Mouse (Mus musculus) stomach, postnatal 0 days (tissue): Measurements from ENCODE around the gene Wdfy1. TPM values are rescaled to one million over a fixed set of nuclear protein-coding genes. Genes with fewer than 3 reads are reported as not detected.

Source experiments
- ATAC-seq: fragments of 200-750 bp; cut with Nextera tagmentation; 2 replicates; pipeline ENCODE4 v1.8.0; 2017; ENCODE audit not compliant: low FRiP score, low TSS enrichment
- DNase-seq: peaks from one replicate; pipeline ENCODE4 v3.0.0-alpha.2; 2016; ENCODE audit warnings: low spot score
- H3K27ac ChIP-seq: fragments of 300-500 bp; sonication (generic); replicated peaks from 2 replicates; pipeline ENCODE4 v1.5.1; 2014; ENCODE audit warnings: mild to moderate bottlenecking, control low read depth
- H3K27me3 ChIP-seq: fragments of 300-500 bp; sonication (generic); 2 replicates; pipeline ENCODE4 v1.6.1; 2014; ENCODE audit warnings: low read length; ENCODE audit not compliant: control insufficient read depth, insufficient read depth
- H3K36me3 ChIP-seq: fragments of 300-500 bp; sonication (generic); 2 replicates; pipeline ENCODE4 v1.6.1; 2014; ENCODE audit warnings: low read length, mixed read lengths; ENCODE audit not compliant: control insufficient read depth, insufficient read depth
- H3K4me1 ChIP-seq: fragments of 300-500 bp; sonication (generic); replicated peaks from 2 replicates; pipeline ENCODE4 v1.6.1; 2014; ENCODE audit warnings: antibody characterized with exemption; ENCODE audit not compliant: control insufficient read depth, insufficient read depth
- H3K4me2 ChIP-seq: fragments of 300-500 bp; sonication (generic); replicated peaks from 2 replicates; pipeline ENCODE4 v1.6.1; 2014; ENCODE audit warnings: low read depth, mild to moderate bottlenecking, control low read depth, moderate library complexity
- H3K4me3 ChIP-seq: fragments of 300-500 bp; sonication (generic); 2 replicates; pipeline ENCODE4 v1.5.1; 2014; ENCODE audit warnings: low read depth, low read length, control low read depth
- H3K9ac ChIP-seq: fragments of 300-500 bp; sonication (generic); 2 replicates; pipeline ENCODE4 v1.6.1; 2014; ENCODE audit warnings: mild to moderate bottlenecking, low read length, control low read depth, mixed read lengths
- H3K9me3 ChIP-seq: fragments of 300-500 bp; sonication (generic); 2 replicates; pipeline ENCODE4 v1.6.1; 2016; ENCODE audit warnings: low read length; ENCODE audit not compliant: control insufficient read depth
- CTCF ChIP-seq: IDR thresholded peaks from 2 replicates; pipeline ENCODE4 v1.5.1; 2016; ENCODE audit warnings: antibody characterized with exemption, low read depth, mild to moderate bottlenecking, moderate library complexity
- EP300 ChIP-seq: optimal IDR thresholded peaks from 2 replicates; pipeline ENCODE3; 2016; ENCODE audit warnings: antibody characterized with exemption
- WGBS: fragments of 180-500 bp; shearing (Covaris S2); extraction: QIAGEN DNeasy Blood & Tissue Kit; methylation state at CpG from one replicate; pipeline ENCODE4 v1.1.7; 2014; 5-methylcytosine and 5-hydroxymethylcytosine counted together
- polyA plus RNA-seq: library from polyadenylated mRNA; unstranded; fragments of >200 nt; fragmentation: Nextera tagmentation; extraction: Ambion mirVana; gene quantifications from 2 replicates; pipeline ENCODE4 v1.2.1, GENCODE M21; 2015

The Wdfy1 gene
- polyA plus RNA-seq, 1 experiment from 2014 or later, result 32.6 TPM

DNA sequence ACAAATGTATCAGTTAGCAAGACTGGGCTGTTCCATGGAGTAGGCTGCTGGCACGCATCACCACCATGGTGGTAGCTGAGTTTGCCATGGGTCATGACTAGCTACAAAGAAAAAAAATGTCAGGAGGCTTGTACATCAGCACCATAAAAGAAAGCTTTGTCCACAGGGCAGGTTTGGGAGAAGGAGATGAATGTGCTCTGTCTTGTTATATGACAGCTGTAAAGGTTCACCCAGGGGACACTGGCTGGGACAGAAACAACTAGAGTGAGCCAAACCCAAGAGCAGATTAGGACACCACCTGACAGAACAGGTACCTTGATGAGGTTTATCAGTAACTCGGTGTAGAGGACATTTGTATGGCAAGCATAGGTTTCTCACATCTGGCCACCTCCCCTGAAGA is 71.3 kb downstream of the Wdfy1 start:
- H3K4me2 ChIP-seq, result no peak overlapping the region
- no peak for DNase-seq
- H3K4me1 ChIP-seq, result no peaks in the 10 kb centered on the region
- no peaks in the 10 kb centered on the region for H3K9me3 ChIP-seq
- no peak overlapping the region for H3K4me3 ChIP-seq
- WGBS, result 59% methylated on average over 2 of the region's 2 CpGs
- TF ChIP-seq EP300 (no peak), CTCF (no peak)
- H3K9ac ChIP-seq, result no peak overlapping the region
- H3K27me3 ChIP-seq, result no peaks in the 10 kb centered on the region
- no peak overlapping the region for H3K27ac ChIP-seq
- no peak for ATAC-seq
- peaks cover 11% of the 10 kb centered on the region; the same call in 1 of the 2 replicates for H3K36me3 ChIP-seq

GRCm38 (mm10) chr1:79703520-79703919 is 72.4 kb downstream of the Wdfy1 start:
- H3K36me3 ChIP-seq, result peaks cover 9% of the 10 kb centered on the region; the same call in 1 of the 2 replicates
- no peaks in the 10 kb centered on the region for H3K9me3 ChIP-seq
- H3K4me3 ChIP-seq, result no peak overlapping the region
- H3K27me3 ChIP-seq, result no peaks in the 10 kb centered on the region
- H3K4me1 ChIP-seq, result no peaks in the 10 kb centered on the region
- 93% methylated on average over 8 of the region's 8 CpGs for WGBS
- DNase-seq (no peak), ATAC-seq (no peak)
- H3K27ac ChIP-seq, result no peak overlapping the region
- no peak overlapping the region for H3K9ac ChIP-seq
- H3K4me2 ChIP-seq, result no peak overlapping the region
- no peak for TF ChIP-seq CTCF
- no peak for TF ChIP-seq EP300

- H3K9ac ChIP-seq, result no peak overlapping the region
- WGBS, result 84% methylated on average over 2 of the region's 2 CpGs
- no peak overlapping the region for H3K27ac ChIP-seq
- H3K4me2 ChIP-seq, result no peak overlapping the region
- DNase-seq (no peak), ATAC-seq (no peak)
- 0 out of 2 replicates have a peak, but pooled peaks cover 3% of the 10 kb centered on the region for H3K36me3 ChIP-seq
- H3K27me3 ChIP-seq, result no peaks in the 10 kb centered on the region
- TF ChIP-seq EP300, result no peak
- no peak for TF ChIP-seq CTCF
- no peak overlapping the region for H3K4me3 ChIP-seq
- no peaks in the 10 kb centered on the region for H3K4me1 ChIP-seq
- no peaks in the 10 kb centered on the region for H3K9me3 ChIP-seq
Measured at GRCm38 (mm10) chr1:79698506-79698905, 77.4 kb downstream of the Wdfy1 start.

DNA sequence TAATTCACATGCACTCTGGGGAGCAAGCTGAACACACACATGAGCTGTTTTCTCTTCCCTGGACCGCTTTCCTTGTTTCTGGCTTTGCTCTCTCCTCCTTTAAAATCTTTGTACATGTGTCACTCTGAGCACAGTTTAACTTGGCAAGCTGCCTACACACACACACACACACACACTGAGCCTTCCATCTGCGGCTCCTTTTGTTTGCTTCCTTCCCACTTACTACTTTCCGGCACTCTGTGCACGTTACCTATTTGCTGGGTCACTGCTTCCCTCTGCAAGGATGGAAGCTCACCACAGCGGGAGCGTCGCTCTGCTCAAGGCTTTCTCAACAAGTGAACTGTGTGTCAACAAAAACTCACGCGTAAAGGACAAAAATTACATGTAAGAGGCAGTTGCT is 78.6 kb downstream of the Wdfy1 start:
- Histone ChIP-seq H3K27me3 (no peaks in the 10 kb centered on the region), H3K9ac (no peak overlapping the region), H3K27ac (no peak overlapping the region), H3K4me2 (no peak overlapping the region), H3K4me3 (no peak overlapping the region), H3K9me3 (no peaks in the 10 kb centered on the region), H3K4me1 (no peaks in the 10 kb centered on the region), H3K36me3 (0 out of 2 replicates have a peak, but pooled peaks cover 3% of the 10 kb centered on the region)
- WGBS, result 30% methylated on average over 9 of the region's 9 CpGs
- TF ChIP-seq EP300 (no peak), CTCF (no peak)
- ATAC-seq (peak; percentile 95), DNase-seq (peak; percentile 84)

GRCm38 (mm10) chr1:79696933-79697332 is 79.0 kb downstream of the Wdfy1 start:
- Histone ChIP-seq H3K9ac (no peak overlapping the region), H3K36me3 (0 out of 2 replicates have a peak, but pooled peaks cover 3% of the 10 kb centered on the region), H3K4me2 (no peak overlapping the region), H3K27ac (no peak overlapping the region), H3K9me3 (no peaks in the 10 kb centered on the region), H3K4me3 (no peak overlapping the region), H3K4me1 (no peaks in the 10 kb centered on the region), H3K27me3 (no peaks in the 10 kb centered on the region)
- ATAC-seq (peak; percentile 49), DNase-seq (peak; percentile 30)
- WGBS, result 51% methylated on average over 5 of the region's 5 CpGs
- TF ChIP-seq EP300 (no peak), CTCF (no peak)

- Histone ChIP-seq H3K4me3 (no peak overlapping the region), H3K4me2 (no peak overlapping the region), H3K9me3 (no peaks in the 10 kb centered on the region), H3K36me3 (no peaks in the 10 kb centered on the region), H3K27me3 (no peaks in the 10 kb centered on the region), H3K9ac (no peak overlapping the region), H3K4me1 (no peaks in the 10 kb centered on the region), H3K27ac (no peak overlapping the region)
- no peak for TF ChIP-seq CTCF
- TF ChIP-seq EP300, result no peak
- 83% methylated on average over 3 of the region's 3 CpGs for WGBS
- no peak for ATAC-seq
- no peak for DNase-seq
Measured at GRCm38 (mm10) chr1:79692482-79692881, 83.5 kb downstream of the Wdfy1 start.
